Mouse (Mus musculus) telencephalon, adult 2 months (tissue): ENCODE data around the gene Map4k1.

Experiments
- DNase-seq: peaks from one replicate; pipeline ENCODE4 v3.0.0-alpha.2; 2011; ENCODE audit warnings: low read depth, low spot score

Map4k1 gene

DNA sequence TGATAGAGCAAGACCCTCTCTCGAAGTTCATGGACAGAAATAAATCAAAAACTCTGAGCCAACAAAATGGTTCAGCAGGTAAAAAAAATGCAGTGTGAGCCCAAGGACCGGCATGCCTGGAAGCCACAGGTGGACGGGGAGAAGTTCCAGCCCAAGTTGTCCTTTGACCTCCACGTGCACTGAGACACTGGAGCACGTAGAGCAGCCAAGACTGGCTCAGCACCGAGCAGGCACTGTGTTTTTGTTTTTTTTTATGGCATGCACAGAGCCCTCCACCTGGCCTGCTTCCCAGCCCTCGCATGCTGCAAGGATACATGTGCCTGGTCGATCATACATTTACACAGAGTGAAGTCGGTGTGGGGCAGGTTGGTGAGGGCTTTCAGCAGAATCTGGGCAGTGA, 4.3 kb upstream of the Map4k1 start:
- no peak for DNase-seq

DNA sequence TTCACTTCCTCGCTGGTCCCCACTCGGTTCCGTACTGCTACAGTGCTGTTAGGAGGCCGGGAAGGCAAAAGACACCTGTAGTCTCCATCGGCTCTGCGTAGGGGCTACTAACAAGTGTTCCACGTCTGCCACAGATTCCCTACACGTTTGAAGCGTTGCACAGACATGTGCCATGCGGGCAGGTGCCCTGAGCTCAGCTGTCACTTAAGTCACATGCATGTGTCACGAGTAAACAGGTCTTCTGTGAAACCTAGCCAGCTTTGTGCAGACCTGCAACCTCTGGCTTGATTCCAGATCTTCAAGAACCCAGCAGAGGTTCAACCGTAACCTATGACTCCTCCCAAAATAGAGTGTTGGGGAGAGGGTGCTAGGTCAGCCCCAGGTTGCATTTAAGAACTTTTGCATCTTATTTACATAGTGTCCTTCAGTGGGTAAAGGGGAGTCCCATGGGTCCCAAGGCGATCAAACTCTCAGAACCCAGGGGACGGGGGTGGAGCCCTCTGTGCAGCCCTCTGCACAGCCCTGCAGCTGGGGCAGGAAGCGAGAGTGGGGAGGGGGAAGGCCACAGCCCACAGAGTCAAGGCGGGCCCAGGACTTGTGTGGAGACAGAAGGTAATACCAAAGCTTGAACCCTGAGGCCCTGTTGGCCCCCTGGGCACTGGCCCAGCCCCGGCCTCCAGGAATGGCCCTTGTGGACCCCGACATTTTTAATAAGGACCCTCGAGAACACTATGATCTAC, 594 bp downstream of the Map4k1 start:
- no peak for DNase-seq

- DNase-seq, result no peak
Observed at GRCm38 (mm10) chr7:28983141-28983564, 1.3 kb downstream of the Map4k1 start.

- DNase-seq, result no peak
Observed at GRCm38 (mm10) chr7:28983849-28984248, 2.0 kb downstream of the Map4k1 start.

- DNase-seq, result no peak
Observed at GRCm38 (mm10) chr7:28984452-28984851, 2.6 kb downstream of the Map4k1 start.

DNA sequence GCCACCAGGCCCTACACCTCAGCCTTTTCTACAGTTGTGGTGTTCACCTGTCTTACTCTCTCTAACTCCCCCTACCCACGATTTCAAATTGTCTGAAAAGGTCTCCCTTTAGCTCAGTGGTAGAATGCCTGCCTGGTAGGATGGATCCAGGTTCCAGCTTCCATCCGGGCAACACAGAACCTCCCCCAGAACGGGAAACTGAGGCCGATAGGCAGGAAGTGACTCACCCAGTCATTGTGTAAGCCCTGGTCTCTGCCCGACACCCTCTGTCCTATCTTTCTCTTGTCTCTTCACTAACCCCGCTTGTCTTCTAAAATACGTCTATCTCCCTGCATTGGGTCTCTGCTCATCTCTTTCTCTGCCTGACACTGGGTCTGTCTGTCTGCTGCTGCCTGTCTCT, 3.4 kb downstream of the Map4k1 start:
- DNase-seq, result no peak

GRCm38 (mm10) chr7:28990766-28991273, 9.0 kb downstream of the Map4k1 start:
- no peak for DNase-seq

DNA sequence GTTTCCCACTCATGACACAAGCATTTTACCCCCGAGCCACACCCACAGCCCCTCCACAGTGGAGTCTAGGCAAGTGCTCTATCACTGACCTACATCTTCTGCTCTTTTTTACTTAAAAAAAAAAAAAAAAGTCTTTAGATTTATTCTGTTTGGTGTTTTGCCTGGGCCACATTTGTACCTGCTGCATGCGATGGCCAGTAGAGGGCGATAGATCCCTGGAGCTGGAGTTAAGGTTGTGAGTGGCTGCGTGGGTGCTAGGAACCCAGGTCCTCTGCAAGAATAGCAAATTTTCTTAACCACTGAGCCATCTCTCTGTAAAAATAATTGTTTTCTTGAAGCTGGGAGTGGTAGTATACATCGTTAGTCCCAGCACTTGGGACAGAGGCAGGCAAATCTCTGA, 9.8 kb downstream of the Map4k1 start:
- DNase-seq, result no peak

GRCm38 (mm10) chr7:28992997-28993396, 11.1 kb downstream of the Map4k1 start:
- no peak for DNase-seq

DNA sequence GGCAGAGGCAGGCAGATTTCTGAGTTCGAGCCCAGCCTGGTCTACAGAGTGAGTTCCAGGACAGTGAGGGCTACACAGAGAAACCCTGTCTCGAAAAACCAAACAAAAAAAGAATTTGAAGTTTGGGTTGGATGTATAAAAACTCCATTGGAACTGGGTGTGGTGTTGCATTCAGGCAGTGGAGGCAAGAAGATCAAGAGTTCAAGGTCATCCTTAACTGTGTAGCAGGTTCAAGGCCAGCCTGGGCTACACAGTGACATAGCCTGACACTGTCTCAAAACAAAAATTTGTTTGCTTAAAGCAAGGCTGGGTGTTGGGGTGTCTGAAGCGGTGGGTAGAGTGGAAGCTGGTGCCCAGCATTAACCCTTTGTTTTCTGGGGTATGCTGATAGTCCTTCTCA, 11.6 kb downstream of the Map4k1 start:
- DNase-seq, result no peak

GRCm38 (mm10) chr7:29000651-29001605, 19.1 kb downstream of the Map4k1 start:
- DNase-seq, result no peak

GRCm38 (mm10) chr7:29007224-29008101, 25.6 kb downstream of the Map4k1 start:
- no peak for DNase-seq

GRCm38 (mm10) chr7:29008171-29008570, 26.3 kb downstream of the Map4k1 start:
- DNase-seq, result no peak

DNA sequence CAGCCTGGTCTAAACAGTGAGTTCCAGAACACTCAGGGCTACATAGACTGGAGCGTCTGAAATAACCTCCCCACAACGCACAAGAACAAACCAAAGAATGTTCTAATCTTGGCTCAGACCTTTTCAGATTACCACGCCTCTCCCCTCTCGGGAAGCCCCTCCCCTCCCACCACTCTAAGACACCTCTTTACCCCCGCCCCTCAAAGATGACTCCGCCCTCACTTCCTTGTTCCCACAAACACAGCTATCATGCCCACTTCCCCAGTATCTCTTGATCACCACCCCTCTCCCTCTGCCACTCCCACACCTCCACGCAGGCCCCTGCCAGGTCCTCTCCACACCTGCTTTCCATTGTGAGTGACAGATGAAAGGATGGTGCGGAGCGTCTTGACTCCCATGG, 26.9 kb downstream of the Map4k1 start:
- no peak for DNase-seq

DNA sequence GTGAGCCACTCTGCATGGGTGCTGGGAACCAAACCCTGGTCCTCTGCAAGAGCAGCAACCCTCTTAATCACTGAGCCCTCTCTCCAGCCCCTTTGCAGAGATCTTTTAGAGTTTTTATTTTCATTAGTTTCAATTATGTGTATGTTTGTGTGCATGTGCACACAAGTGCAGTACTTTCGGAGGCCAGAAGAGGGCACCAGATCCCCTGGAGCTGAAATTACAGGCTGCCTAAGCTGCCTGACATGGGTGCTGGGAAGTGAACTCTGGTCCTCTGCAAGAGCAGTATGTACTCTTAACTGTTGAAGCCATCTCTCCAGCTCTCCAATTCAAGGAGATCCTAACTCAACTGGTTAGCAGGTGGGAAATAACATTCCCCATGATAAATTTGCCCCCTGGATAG, 33.1 kb downstream of the Map4k1 start:
- no peak for DNase-seq

DNA sequence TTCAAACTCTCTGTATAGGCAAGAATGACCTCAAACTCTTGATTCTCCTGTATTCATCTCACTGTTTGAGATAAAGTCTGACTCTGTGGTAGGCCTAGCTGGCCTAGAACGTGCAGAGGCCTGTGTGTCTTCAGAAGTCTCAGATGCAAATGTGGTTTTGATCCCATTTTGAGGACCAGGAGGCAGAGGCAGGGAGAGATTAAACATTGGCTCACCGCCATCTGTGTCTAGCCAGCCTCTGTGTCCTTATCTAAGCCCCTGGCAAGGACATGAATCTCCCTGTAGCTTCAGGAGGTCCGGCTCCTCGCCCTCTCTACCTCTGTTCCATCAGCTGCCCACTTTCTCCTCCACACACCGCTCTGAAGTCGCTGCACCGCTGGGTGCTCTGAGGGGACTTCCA, 34.6 kb downstream of the Map4k1 start:
- DNase-seq, result no peak

DNA sequence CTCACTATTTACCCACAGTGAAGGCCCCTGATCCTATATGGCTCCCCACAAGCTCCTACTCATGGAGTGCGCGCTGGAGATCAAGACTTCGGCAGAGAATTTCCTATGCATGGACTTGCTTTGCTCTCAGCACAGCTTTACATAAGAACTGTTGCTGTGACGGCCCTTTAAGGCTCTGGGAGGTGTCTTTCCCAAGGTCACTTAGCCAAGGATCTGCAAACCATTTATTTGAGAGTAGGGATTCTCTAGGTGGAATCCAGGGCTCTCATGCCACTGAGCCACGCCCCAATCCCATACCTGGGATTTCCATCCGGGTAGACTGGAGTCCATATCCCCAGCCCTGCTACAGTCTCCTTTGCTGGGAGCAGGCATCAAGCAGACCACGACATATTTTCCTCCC, 35.4 kb downstream of the Map4k1 start:
- no peak for DNase-seq

- no peak for DNase-seq
Observed at GRCm38 (mm10) chr7:29019447-29020220, 37.8 kb downstream of the Map4k1 start.

GRCm38 (mm10) chr7:29022479-29022878, 40.6 kb downstream of the Map4k1 start:
- peak; percentile 39 for DNase-seq

GRCm38 (mm10) chr7:29023514-29023913, 41.7 kb downstream of the Map4k1 start:
- no peak for DNase-seq

DNA sequence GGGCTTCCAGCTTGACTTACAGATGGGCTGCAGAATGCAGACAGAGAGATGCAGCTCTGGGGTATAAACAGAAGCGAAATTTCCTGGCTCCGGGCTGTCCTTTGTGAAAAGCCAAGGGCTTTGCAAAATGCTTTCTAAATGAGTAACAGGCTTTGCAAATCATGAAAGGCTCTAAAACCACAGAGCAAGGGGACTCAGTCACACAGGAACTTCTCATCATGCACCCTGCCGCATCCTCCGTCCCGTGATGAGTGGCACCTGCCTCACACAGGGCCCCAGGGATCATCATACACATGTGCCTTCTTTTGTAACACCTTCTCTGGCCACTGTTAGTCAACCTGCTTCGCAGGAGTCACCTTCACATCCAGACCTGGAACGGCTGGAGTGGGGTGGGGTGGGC, 43.7 kb downstream of the Map4k1 start:
- DNase-seq, result no peak
